Mouse (Mus musculus) liver, embryonic 13.5 days (tissue): Measurements from ENCODE around the gene Mex3b. TPM values are rescaled to one million over a fixed set of nuclear protein-coding genes. Genes with fewer than 3 reads are reported as not detected.

Source experiments
- ATAC-seq: fragments of 200-750 bp; cut with Nextera tagmentation; 2 replicates; pipeline ENCODE4 v1.8.0; 2017; ENCODE audit warnings: low read depth, mild to moderate bottlenecking, moderate number of reproducible peaks, moderate library complexity
- DNase-seq: peaks from one replicate; pipeline ENCODE4 v3.0.0; 2022
- H3K27ac ChIP-seq: fragments of 300-500 bp; sonication (generic); 2 replicates; pipeline ENCODE4 v1.5.1; 2015; ENCODE audit warnings: moderate library complexity, mild to moderate bottlenecking, inconsistent platforms
- H3K27me3 ChIP-seq: fragments of 300-500 bp; sonication (generic); 2 replicates; pipeline ENCODE4 v1.6.1; 2015; ENCODE audit warnings: mild to moderate bottlenecking, inconsistent platforms
- H3K36me3 ChIP-seq: fragments of 300-500 bp; sonication (generic); 2 replicates; pipeline ENCODE4 v1.6.1; 2015; ENCODE audit warnings: mild to moderate bottlenecking, inconsistent platforms
- H3K4me1 ChIP-seq: fragments of 300-500 bp; sonication (generic); replicated peaks from 2 replicates; pipeline ENCODE4 v1.6.1; 2015; ENCODE audit warnings: inconsistent platforms
- H3K4me2 ChIP-seq: fragments of 300-500 bp; sonication (generic); 2 replicates; pipeline ENCODE4 v1.6.1; 2015; ENCODE audit warnings: inconsistent platforms, mild to moderate bottlenecking, moderate library complexity
- H3K4me3 ChIP-seq: fragments of 300-500 bp; sonication (generic); replicated peaks from 2 replicates; pipeline ENCODE4 v1.5.1; 2015; ENCODE audit warnings: mild to moderate bottlenecking, inconsistent platforms
- H3K9ac ChIP-seq: fragments of 300-500 bp; sonication (generic); 2 replicates; pipeline ENCODE4 v1.6.1; 2015; ENCODE audit warnings: mild to moderate bottlenecking, inconsistent platforms
- H3K9me3 ChIP-seq: fragments of 300-500 bp; sonication (generic); replicated peaks from 2 replicates; pipeline ENCODE4 v1.6.1; 2016; ENCODE audit warnings: inconsistent platforms
- WGBS: fragments of 180-500 bp; shearing (Covaris S2); methylation state at CpG from one replicate; pipeline ENCODE4 v1.1.7; 2015; ENCODE audit not compliant: insufficient replicate concordance; 5-methylcytosine and 5-hydroxymethylcytosine counted together
- polyA plus RNA-seq: library from polyadenylated mRNA; unstranded; fragments of >200 nt; fragmentation: Nextera tagmentation; extraction: Ambion mirVana; gene quantifications from 2 replicates; pipeline ENCODE4 v1.2.1, GENCODE M21; 2015

The Mex3b gene
- polyA plus RNA-seq, 1 experiment from 2014 or later: 0.68 TPM

- Histone ChIP-seq H3K9me3 (no peaks in the 10 kb centered on the region), H3K36me3 (no peaks in the 10 kb centered on the region), H3K9ac (peak overlapping the region; percentile 72; the same call in 1 of the 2 replicates), H3K4me3 (peak overlapping the region; percentile 68), H3K4me1 (peaks cover 44% of the 10 kb centered on the region), H3K27me3 (peaks cover 58% of the 10 kb centered on the region), H3K4me2 (peak overlapping the region; percentile 92), H3K27ac (no peak overlapping the region)
- ATAC-seq (no peak), DNase-seq (no peak)
- whole genome bisulfite sequencing: 2% methylated on average over 56 of the region's 56 CpGs
These were observed 1.4 kb downstream of the Mex3b start for GRCm38 (mm10) chr7:82868309-82869230.

GRCm38 (mm10) chr7:82869231-82870147, 2.4 kb downstream of the Mex3b start:
- peaks cover 44% of the 10 kb centered on the region for H3K4me1 ChIP-seq
- ATAC-seq (no peak), DNase-seq (peak; percentile 32)
- H3K4me3 ChIP-seq: peak overlapping the region; percentile 68
- H3K36me3 ChIP-seq: no peaks in the 10 kb centered on the region
- H3K9me3 ChIP-seq: no peaks in the 10 kb centered on the region
- 11% methylated on average over 56 of the region's 56 CpGs for WGBS
- H3K27me3 ChIP-seq: peaks cover 54% of the 10 kb centered on the region
- H3K4me2 ChIP-seq: peak overlapping the region; percentile 92
- H3K27ac ChIP-seq: no peak overlapping the region
- H3K9ac ChIP-seq: 0 out of 2 replicates have a peak overlapping the region, but pooled peaks have one; percentile 9

- 0 out of 2 replicates have a peak overlapping the region, but pooled peaks have one; percentile 9 for H3K9ac ChIP-seq
- peaks cover 48% of the 10 kb centered on the region for H3K27me3 ChIP-seq
- H3K27ac ChIP-seq: no peak overlapping the region
- no peaks in the 10 kb centered on the region for H3K9me3 ChIP-seq
- peaks cover 42% of the 10 kb centered on the region for H3K4me1 ChIP-seq
- DNase-seq: no peak
- no peaks in the 10 kb centered on the region for H3K36me3 ChIP-seq
- 45% methylated on average over 18 of the region's 18 CpGs for WGBS
- ATAC-seq: no peak
- H3K4me3 ChIP-seq: peak overlapping the region; percentile 68
- peak overlapping the region; percentile 92 for H3K4me2 ChIP-seq
These were observed 3.0 kb downstream of the Mex3b start for GRCm38 (mm10) chr7:82870148-82870513.

- Histone ChIP-seq H3K36me3 (no peaks in the 10 kb centered on the region), H3K4me1 (no peaks in the 10 kb centered on the region), H3K9me3 (no peaks in the 10 kb centered on the region), H3K27ac (no peak overlapping the region), H3K9ac (no peak overlapping the region), H3K4me2 (no peak overlapping the region), H3K4me3 (no peak overlapping the region), H3K27me3 (no peaks in the 10 kb centered on the region)
- WGBS: 26% methylated on average over 4 of the region's 5 CpGs
- DNase-seq (no peak), ATAC-seq (no peak)
These were observed 9.4 kb downstream of the Mex3b start for GRCm38 (mm10) chr7:82876551-82876950.

GRCm38 (mm10) chr7:82880016-82880415, 12.9 kb downstream of the Mex3b start:
- no peak overlapping the region for H3K4me2 ChIP-seq
- WGBS: 61% methylated on average over 5 of the region's 5 CpGs
- H3K9me3 ChIP-seq: no peaks in the 10 kb centered on the region
- H3K4me1 ChIP-seq: no peaks in the 10 kb centered on the region
- H3K27ac ChIP-seq: no peak overlapping the region
- no peak overlapping the region for H3K9ac ChIP-seq
- no peaks in the 10 kb centered on the region for H3K36me3 ChIP-seq
- no peak for DNase-seq
- no peaks in the 10 kb centered on the region for H3K27me3 ChIP-seq
- H3K4me3 ChIP-seq: no peak overlapping the region
- no peak for ATAC-seq

GRCm38 (mm10) chr7:82880700-82881099, 13.6 kb downstream of the Mex3b start:
- WGBS: 54% methylated on average over 5 of the region's 5 CpGs
- H3K4me3 ChIP-seq: no peak overlapping the region
- DNase-seq: no peak
- H3K4me2 ChIP-seq: no peak overlapping the region
- no peak for ATAC-seq
- no peaks in the 10 kb centered on the region for H3K36me3 ChIP-seq
- no peaks in the 10 kb centered on the region for H3K27me3 ChIP-seq
- H3K9me3 ChIP-seq: no peaks in the 10 kb centered on the region
- H3K27ac ChIP-seq: no peak overlapping the region
- H3K4me1 ChIP-seq: no peaks in the 10 kb centered on the region
- H3K9ac ChIP-seq: no peak overlapping the region

- DNase-seq: no peak
These were observed 23.3 kb downstream of the Mex3b start for GRCm38 (mm10) chr7:82890317-82890850.

GRCm38 (mm10) chr7:82890875-82891515, 23.9 kb downstream of the Mex3b start:
- 0% methylated on average over 1 of the region's 1 CpGs for WGBS
- Histone ChIP-seq H3K4me3 (no peak overlapping the region), H3K9me3 (no peaks in the 10 kb centered on the region), H3K9ac (no peak overlapping the region), H3K4me1 (no peaks in the 10 kb centered on the region), H3K4me2 (no peak overlapping the region), H3K27ac (no peak overlapping the region), H3K36me3 (no peaks in the 10 kb centered on the region), H3K27me3 (no peaks in the 10 kb centered on the region)
- DNase-seq: no peak
- ATAC-seq: no peak

More at GRCm38 (mm10) chr7:82890317-82890850, 23.3 kb downstream of the Mex3b start:
- no peak overlapping the region for H3K4me3 ChIP-seq
- no peaks in the 10 kb centered on the region for H3K27me3 ChIP-seq
- H3K9ac ChIP-seq: no peak overlapping the region
- no peaks in the 10 kb centered on the region for H3K36me3 ChIP-seq
- H3K4me1 ChIP-seq: no peaks in the 10 kb centered on the region
- no peak for ATAC-seq
- no peaks in the 10 kb centered on the region for H3K9me3 ChIP-seq
- no peak overlapping the region for H3K27ac ChIP-seq
- no peak overlapping the region for H3K4me2 ChIP-seq
- WGBS: 23% methylated on average over 6 of the region's 6 CpGs

GRCm38 (mm10) chr7:82894366-82894765, 27.2 kb downstream of the Mex3b start:
- no peak for DNase-seq
- H3K9me3 ChIP-seq: no peaks in the 10 kb centered on the region
- H3K36me3 ChIP-seq: no peaks in the 10 kb centered on the region
- no peak for ATAC-seq
- no peak overlapping the region for H3K27ac ChIP-seq
- H3K4me2 ChIP-seq: no peak overlapping the region
- no peak overlapping the region for H3K9ac ChIP-seq
- H3K4me1 ChIP-seq: no peaks in the 10 kb centered on the region
- no peak overlapping the region for H3K4me3 ChIP-seq
- 20% methylated on average over 1 of the region's 1 CpGs for WGBS
- no peaks in the 10 kb centered on the region for H3K27me3 ChIP-seq

GRCm38 (mm10) chr7:82895606-82896005, 28.5 kb downstream of the Mex3b start:
- Histone ChIP-seq H3K36me3 (no peaks in the 10 kb centered on the region), H3K4me2 (no peak overlapping the region), H3K4me3 (no peak overlapping the region), H3K27ac (no peak overlapping the region), H3K27me3 (no peaks in the 10 kb centered on the region), H3K9me3 (no peaks in the 10 kb centered on the region), H3K4me1 (no peaks in the 10 kb centered on the region), H3K9ac (no peak overlapping the region)
- WGBS: 39% methylated on average over 2 of the region's 2 CpGs
- ATAC-seq: no peak
- DNase-seq: no peak

GRCm38 (mm10) chr7:82896750-82897149, 29.6 kb downstream of the Mex3b start:
- H3K9ac ChIP-seq: no peak overlapping the region
- ATAC-seq: no peak
- DNase-seq: no peak
- no peaks in the 10 kb centered on the region for H3K4me1 ChIP-seq
- no peaks in the 10 kb centered on the region for H3K27me3 ChIP-seq
- no peak overlapping the region for H3K4me2 ChIP-seq
- no peaks in the 10 kb centered on the region for H3K9me3 ChIP-seq
- no peak overlapping the region for H3K27ac ChIP-seq
- no peaks in the 10 kb centered on the region for H3K36me3 ChIP-seq
- 67% methylated on average over 3 of the region's 3 CpGs for WGBS
- H3K4me3 ChIP-seq: no peak overlapping the region
